33 mouse cellular contexts compared by ENCODE assay signal in genomic region chr11:33149453-33149852, GRCm38 (mm10). TPM values are rescaled to one million over a fixed set of nuclear protein-coding genes. Genes with fewer than 3 reads are reported as not detected.
DNase-seq lines count a peak whose midpoint lies in the region; TF ChIP-seq lines count a peak whose summit lies in the region.
"Had no signal": no experiment of that assay in that cellular context is flagged by ENCODE, and none has a peak within 500 bp of the region (broad histone marks: within the 10 kb centered on the region; RNA-seq: fewer than 3 reads in every experiment).

No protein-coding gene starts in this region.

- H3K36me3 ChIP-seq in MEL (ENCODE audit: control insufficient read depth in 1 of 2, insufficient read depth in 2 of 2, low read length in 2 of 2) (peaks cover 21 to 25% of the 10 kb centered on the region in 2 experiments), myocyte (ENCODE audit: control insufficient read depth, insufficient read depth) (peaks cover 54% of the 10 kb centered on the region)

- H3K79me2 ChIP-seq in MEL (ENCODE audit: control insufficient read depth, insufficient read depth, low read length, poor library complexity) (no peaks in the 10 kb centered on the region), myocyte (ENCODE audit: control insufficient read depth, insufficient read depth) (no peaks in the 10 kb centered on the region)

- peak; percentile 83 for DNase-seq in heart, adult 11 months
- no peak for DNase-seq in heart, postnatal 10 days
- DNase-seq in A20 (ENCODE audit: low read depth, low spot score) (peak; percentile 27), MEL (ENCODE audit: low read depth, low spot score) (peak; percentile 73)
- no peak for DNase-seq in c-Kit-positive CD71-positive TER-119-positive erythroid progenitor cells, embryonic 14.5 days (ENCODE audit: low spot score)
- DNase-seq in gastrocnemius, postnatal 25 days, result no peak
- DNase-seq: adrenal gland, adult 8-10 months; kidney, postnatal 25 days; lung, postnatal 4 days; right cerebral cortex, adult 18-20 months; thymus, adult 2 months had no signal

- H3K27ac ChIP-seq in MEL (ENCODE audit: control insufficient read depth, low read depth, low read length), result no peak overlapping the region; the same call in 1 of the 2 replicates
- H3K27ac ChIP-seq: embryonic facial prominence, embryonic 15.5 days; hindbrain, postnatal 0 days; layer of hippocampus, adult 2 months; liver, embryonic 15.5 days; stomach, embryonic 15.5 days had no signal

- H3K4me3 ChIP-seq in MEL (ENCODE audit: control insufficient read depth in 1 of 2, insufficient read depth in 1 of 2, low read depth in 2 of 2, low read length in 2 of 2) (no peak overlapping the region), myocyte (no peak overlapping the region)
- H3K4me3 ChIP-seq: embryonic facial prominence, embryonic 15.5 days; layer of hippocampus, adult 2 months; limb, embryonic 12.5 days; liver, embryonic 15.5 days; neural tube, embryonic 15.5 days; stomach, embryonic 15.5 days had no signal

- H3K4me2 ChIP-seq in myocyte (ENCODE audit: low read depth), result no peak overlapping the region
- H3K4me2 ChIP-seq: embryonic facial prominence, embryonic 15.5 days; heart, embryonic 11.5 days; limb, embryonic 12.5 days; liver, embryonic 15.5 days; neural tube, embryonic 15.5 days; stomach, embryonic 15.5 days had no signal

- no peaks in the 10 kb centered on the region for H3K27me3 ChIP-seq in MEL (ENCODE audit: control insufficient read depth in 1 of 2, insufficient read depth in 2 of 2, low read length in 2 of 2)
- H3K27me3 ChIP-seq in myocyte (ENCODE audit: control insufficient read depth, insufficient read depth, insufficient read length), result no peaks in the 10 kb centered on the region
- H3K27me3 ChIP-seq: Patski had no signal

- TF ChIP-seq POLR2A in MEL (IDR thresholded peaks at IDR 0.05; ENCODE audit: control insufficient read depth in 1 of 2, insufficient read depth in 1 of 2, low read depth in 1 of 2, low read length in 2 of 2, poor library complexity in 1 of 2) (peak in 1 of 2 experiments; percentile 45; a peak in 1 of 4 replicates), myocyte (IDR thresholded peaks at IDR 0.05; ENCODE audit: insufficient read length, low read depth) (no peak)

- H3K9me3 ChIP-seq in MEL (replicated peaks; ENCODE audit: insufficient read depth, low read length), result no peaks in the 10 kb centered on the region
- H3K9me3 ChIP-seq: embryonic facial prominence, embryonic 15.5 days; limb, embryonic 12.5 days; liver, embryonic 15.5 days; neural tube, embryonic 15.5 days; stomach, embryonic 15.5 days had no signal

- intact Hi-C loops in heart, postnatal 10 days (cut with DNase I), result loop anchor here (2.0 to 5.0 kb wide), 5 partner anchors 51 to 525 kb away; partner anchors contain the start of gene Fbxw11

- H3ac ChIP-seq in myocyte (ENCODE audit: control insufficient read depth, insufficient read length), result no peak overlapping the region

- no peak for TF ChIP-seq EP300 in MEL (IDR thresholded peaks at IDR 0.05; ENCODE audit: low read depth in 1 of 2, low read length in 2 of 2)

- H3K4me1 ChIP-seq in MEL (ENCODE audit: control insufficient read depth in 1 of 2, insufficient read depth in 2 of 2, low read length in 2 of 2), result peaks cover 0 to 3% of the 10 kb centered on the region in 2 experiments; a peak in 1 of 4 replicates

- TF ChIP-seq RAD21 in MEL (IDR thresholded peaks at IDR 0.05; ENCODE audit: low read depth, low read length), result no peak

- no peak overlapping the region for H3K9ac ChIP-seq in MEL (ENCODE audit: control insufficient read depth, low read depth, low read length, poor library complexity, severe bottlenecking)
- H3K9ac ChIP-seq: embryonic facial prominence, embryonic 15.5 days; limb, embryonic 12.5 days; liver, embryonic 15.5 days; neural tube, embryonic 15.5 days; stomach, embryonic 15.5 days had no signal

- TF ChIP-seq CTCF in MEL (IDR thresholded peaks at IDR 0.05 in 2 of 3, conservative IDR thresholded peaks at IDR 0.05 in 1 of 3; ENCODE audit: control insufficient read depth in 1 of 3, insufficient read depth in 1 of 3, low read depth in 2 of 3, low read length in 3 of 3, poor library complexity in 1 of 3, severe bottlenecking in 1 of 3), result no peak

TF ChIP-seq in MEL, 35 proteins besides CTCF, POLR2A, EP300 and RAD21:
- TF ChIP-seq SMC3 (IDR thresholded peaks at IDR 0.05; ENCODE audit: low read depth, low read length) (peak; percentile 6; the same call in 1 of the 2 replicates), TAL1 (IDR thresholded peaks at IDR 0.05; ENCODE audit: low read length) (no peak)

TF ChIP-seq in myocyte, 11 proteins besides CTCF, POLR2A, EP300 and RAD21:
- TF ChIP-seq POLR2AphosphoS2 (IDR thresholded peaks at IDR 0.05; ENCODE audit: insufficient read length, low read depth) (peak; percentile 40), TCF3 (IDR thresholded peaks at IDR 0.05; ENCODE audit: insufficient read length, low read depth) (no peak), REST (IDR thresholded peaks at IDR 0.05; ENCODE audit: insufficient read depth, insufficient read length) (no peak), SRF (IDR thresholded peaks at IDR 0.05; ENCODE audit: control insufficient read depth, insufficient read length, low read depth) (no peak)

RNA-seq across cellular contexts. Expression of gene Fgf18, which starts 2.3 kb away (rescaled TPM):
- total RNA-seq in heart, postnatal 10 days (2021), result 1 to 10 TPM; 6.1 to 7.3 TPM
- total RNA-seq in MEL (2012; rRNA removed), result 0.15 and 0.16 TPM in 2 replicates
- polyA plus RNA-seq in MEL (2012; ENCODE audit: insufficient read depth in 1 of 2, insufficient read length in 2 of 2, low read depth in 1 of 2, low replicate concordance in 2 of 2, missing spikeins in 1 of 2), result under 1 TPM in 1 of 2 experiments, not detected in 1; 0.40 TPM
- polyA plus RNA-seq in myocyte (2012; fragmentation: generic; extraction: Trizol), result 0.07 TPM
- 1 to 10 TPM; 1.8 to 2.0 TPM for total RNA-seq in gastrocnemius, postnatal 25 days (2021)
- total RNA-seq: common myeloid progenitor, adult 5-6 weeks; granulocyte monocyte progenitor cell, adult 5-6 weeks had no signal
- polyA plus RNA-seq: activated CD4-positive, CD25-positive, alpha-beta regulatory T cell, adult 4 months had no signal

RNA-seq across cellular contexts. Expression of gene Npm1, which starts 13.6 kb away (rescaled TPM):
- total RNA-seq in heart, postnatal 10 days (2021), result 100 to 1,000 TPM; 202 to 225 TPM
- 4,033 and 4,319 TPM in 2 replicates for total RNA-seq in MEL (2012; rRNA removed)
- polyA plus RNA-seq in MEL (2012; ENCODE audit: insufficient read depth in 1 of 2, insufficient read length in 2 of 2, low read depth in 1 of 2, low replicate concordance in 2 of 2, missing spikeins in 1 of 2) (1,000 to 10,000 TPM in 1 of 2 experiments, 100 to 1,000 TPM in 1; 839 to 3,244 TPM), myocyte (2012; fragmentation: generic; extraction: Trizol) (244 TPM)
- 100 to 1,000 TPM; 103 to 105 TPM for total RNA-seq in gastrocnemius, postnatal 25 days (2021)

RNA-seq across cellular contexts. Expression of gene Tlx3, which starts 53.9 kb away (rescaled TPM):
- not detected for total RNA-seq in heart, postnatal 10 days (2021)
- total RNA-seq in MEL (2012; rRNA removed), result not detected in 2 replicates
- polyA plus RNA-seq in MEL (2012; ENCODE audit: insufficient read depth in 1 of 2, insufficient read length in 2 of 2, low read depth in 1 of 2, low replicate concordance in 2 of 2, missing spikeins in 1 of 2), result not detected
- polyA plus RNA-seq in myocyte (2012; fragmentation: generic; extraction: Trizol), result not detected
- total RNA-seq in gastrocnemius, postnatal 25 days (2021), result not detected
- total RNA-seq: common myeloid progenitor, adult 5-6 weeks; gastrocnemius, adult 8-10 months; granulocyte monocyte progenitor cell, adult 5-6 weeks; layer of hippocampus, adult 2 months; layer of hippocampus, postnatal 25 days; left cerebral cortex, postnatal 10 days had no signal
- polyA plus RNA-seq: activated CD4-positive, CD25-positive, alpha-beta regulatory T cell, adult 4 months; forebrain, embryonic 14.5 days; frontal cortex, adult 2 months; heart, embryonic 11.5 days; heart, postnatal 0 days; intestine, postnatal 0 days; kidney, embryonic 14.5 days; liver, embryonic 15.5 days; lung, embryonic 16.5 days had no signal

Comparison
In these comparisons a context has a peak if more than half of its experiments do, and no peak if none do; other contexts are left out.
1. DNase-seq: peak in heart, adult 11 months (single experiment), A20 (single experiment) and MEL (single experiment); none in heart, postnatal 10 days (0 of 2), c-Kit-positive CD71-positive TER-119-positive erythroid progenitor cells, embryonic 14.5 days (single experiment) and gastrocnemius, postnatal 25 days (single experiment).
2. RNA of gene Npm1, which starts 13.6 kb away (total RNA-seq): 4,033 to 4,319 TPM in MEL; 202 to 225 TPM in heart, postnatal 10 days and 103 to 105 TPM in gastrocnemius, postnatal 25 days; every median in the first group is over 10 times any median in the second.